20 mouse cellular contexts compared by ENCODE assay signal in genomic region chr6:29066389-29066790, GRCm38 (mm10). TPM values are rescaled to one million over a fixed set of nuclear protein-coding genes. Genes with fewer than 3 reads are reported as not detected.
DNase-seq lines count a peak whose midpoint lies in the region; ATAC-seq and TF ChIP-seq lines count a peak whose summit lies in the region.
"Had no signal": no experiment of that assay in that cellular context is flagged by ENCODE, and none has a peak within 500 bp of the region (broad histone marks: within the 10 kb centered on the region; RNA-seq: fewer than 3 reads in every experiment).

No protein-coding gene starts in this region.

- H3K36me3 ChIP-seq in kidney, adult 2 months (ENCODE audit: control insufficient read depth, insufficient read depth, low read length): no peaks in the 10 kb centered on the region
- H3K36me3 ChIP-seq in kidney, embryonic 16.5 days (ENCODE audit: insufficient read depth, low read length): no peaks in the 10 kb centered on the region
- H3K36me3 ChIP-seq: intestine, embryonic 15.5 days; liver, embryonic 13.5 days had no signal

- H3K4me2 ChIP-seq in kidney, embryonic 16.5 days (replicated peaks; ENCODE audit: low read depth, low read length): no peak overlapping the region
- H3K4me2 ChIP-seq: intestine, embryonic 15.5 days; liver, embryonic 13.5 days had no signal

- no peaks in the 10 kb centered on the region; the same call in 1 of the 2 replicates for H3K4me1 ChIP-seq in kidney, adult 2 months (ENCODE audit: control insufficient read depth, insufficient read depth, low read length)
- 0 out of 2 replicates have a peak, but pooled peaks cover 2% of the 10 kb centered on the region for H3K4me1 ChIP-seq in brown adipose tissue, adult 24 weeks (ENCODE audit: control insufficient read depth, insufficient read depth, insufficient read length, low read length)
- H3K4me1 ChIP-seq in kidney, embryonic 16.5 days (ENCODE audit: insufficient read depth, low read length): peaks cover 17% of the 10 kb centered on the region; the same call in 1 of the 2 replicates
- H3K4me1 ChIP-seq: intestine, embryonic 15.5 days; liver, embryonic 13.5 days had no signal

- no peak overlapping the region for H3K9ac ChIP-seq in kidney, embryonic 16.5 days (replicated peaks; ENCODE audit: low read length)
- H3K9ac ChIP-seq: intestine, embryonic 15.5 days; liver, embryonic 13.5 days had no signal

- no peaks in the 10 kb centered on the region for H3K9me3 ChIP-seq in kidney, embryonic 16.5 days (ENCODE audit: low read length)
- H3K9me3 ChIP-seq: intestine, embryonic 15.5 days; liver, embryonic 13.5 days had no signal

- ATAC-seq in kidney, embryonic 16.5 days (ENCODE audit: low FRiP score, low TSS enrichment): peak; percentile 50; the same call in 1 of the 2 replicates
- ATAC-seq: activated CD4-positive, CD25-positive, alpha-beta regulatory T cell, adult 4 months; intestine, embryonic 15.5 days had no signal

- 22% methylated on average over 8 of the region's 8 CpGs for WGBS in kidney, adult 2 months
- 12% methylated on average over 8 of the region's 8 CpGs for WGBS in kidney, embryonic 16.5 days

- no peak for TF ChIP-seq POLR2A in kidney, adult 2 months (IDR thresholded peaks at IDR 0.05; ENCODE audit: low read depth, low read length)

- peak; percentile 57 for DNase-seq in kidney, adult 2 months
- no peak for DNase-seq in kidney, adult 9 months
- DNase-seq in lung, postnatal 36 days: peak; percentile 38
- DNase-seq in urinary bladder, adult 18-20 months (ENCODE audit: low spot score in 2 of 2): no peak
- no peak for DNase-seq in adipocyte (ENCODE audit: low spot score)
- no peak for DNase-seq in gastrocnemius, postnatal 36 days
- DNase-seq: cerebellum, adult 18-20 months; liver, embryonic 13.5 days; right cerebral cortex, adult 18-20 months had no signal

- no peak for TF ChIP-seq CTCF in kidney, adult 2 months (conservative IDR thresholded peaks at IDR 0.05; ENCODE audit: insufficient read depth, insufficient read length, low read depth, low read length)

- intact Hi-C loops in gastrocnemius, postnatal 36 days (cut with DNase I): no loop called here

- H3K27me3 ChIP-seq in kidney, adult 2 months (replicated peaks; ENCODE audit: control insufficient read depth, insufficient read depth, low read length): no peaks in the 10 kb centered on the region
- H3K27me3 ChIP-seq in kidney, embryonic 16.5 days (ENCODE audit: insufficient read depth, low read length): no peaks in the 10 kb centered on the region
- H3K27me3 ChIP-seq: intestine, embryonic 15.5 days; liver, embryonic 13.5 days had no signal

- H3K4me3 ChIP-seq in kidney, adult 2 months (ENCODE audit: insufficient read depth, low read depth, low read length): no peak overlapping the region
- H3K4me3 ChIP-seq in brown adipose tissue, adult 24 weeks (ENCODE audit: insufficient read depth, low read depth, low read length): no peak overlapping the region
- no peak overlapping the region for H3K4me3 ChIP-seq in kidney, embryonic 16.5 days (ENCODE audit: low read length)
- H3K4me3 ChIP-seq: intestine, embryonic 15.5 days; liver, embryonic 13.5 days had no signal

- H3K27ac ChIP-seq in kidney, adult 2 months (ENCODE audit: insufficient read depth, low read depth, low read length): no peak overlapping the region
- H3K27ac ChIP-seq in brown adipose tissue, adult 24 weeks (replicated peaks; ENCODE audit: low read depth, low read length): 0 out of 2 replicates have a peak overlapping the region, but pooled peaks have one; percentile 6
- H3K27ac ChIP-seq in kidney, embryonic 16.5 days (ENCODE audit: low read length): no peak overlapping the region; the same call in 1 of the 2 replicates
- H3K27ac ChIP-seq: intestine, embryonic 15.5 days; liver, embryonic 13.5 days had no signal

RNA-seq across cellular contexts. Expression of gene Lep, which starts 6.4 kb away (rescaled TPM):
- 1.4 and 2.6 TPM in 2 replicates for polyA plus RNA-seq in kidney, adult 2 months (2012; rRNA removed)
- 83.0 and 169 TPM in 2 replicates for polyA plus RNA-seq in brown adipose tissue, adult 24 weeks (2012; ENCODE audit: insufficient read depth, insufficient read length, missing spikeins)
- polyA plus RNA-seq in kidney, embryonic 16.5 days (2015; fragmentation: Nextera tagmentation; extraction: Ambion mirVana): not detected in 2 replicates
- under 1 TPM; 0.39 to 0.66 TPM for total RNA-seq in gastrocnemius, postnatal 36 days (2021)
- total RNA-seq: granulocyte monocyte progenitor cell, adult 5-6 weeks; left cerebral cortex, adult 18-20 months; megakaryocyte, adult 5-6 weeks; MEL had no signal
- polyA plus RNA-seq: activated CD4-positive, CD25-positive, alpha-beta regulatory T cell, adult 4 months; cortical plate, adult 2 months; frontal cortex, adult 2 months; heart, embryonic 16.5 days; intestine, embryonic 15.5 days; liver, embryonic 13.5 days had no signal

Comparison
In these comparisons a context has a peak if more than half of its experiments do, and no peak if none do; other contexts are left out.
1. DNase-seq: peak in kidney, adult 2 months (single experiment) and lung, postnatal 36 days (single experiment); none in kidney, adult 9 months (single experiment), urinary bladder, adult 18-20 months (0 of 2), adipocyte (single experiment) and gastrocnemius, postnatal 36 days (0 of 2).
2. RNA of gene Lep, which starts 6.4 kb away (polyA plus RNA-seq): 83.0 to 169 TPM in brown adipose tissue, adult 24 weeks; 1.4 to 2.6 TPM in kidney, adult 2 months and not detected in kidney, embryonic 16.5 days; every median in the first group is over 10 times any median in the second.